Mouse (Mus musculus) neural tube, embryonic 13.5 days (tissue): ENCODE measurements around the gene Odf4. TPM values are rescaled to one million over a fixed set of nuclear protein-coding genes. Genes with fewer than 3 reads are reported as not detected.
"Not testable (repeated sequence)": the region's sequence is repeated elsewhere in the genome, so short reads cannot be mapped to it uniquely, and the experiment has no call there.

ENCODE experiments used
- ATAC-seq: fragments of 200-750 bp; cut with Nextera tagmentation; 2 replicates; pipeline ENCODE4 v1.8.0; 2017; ENCODE audit warnings: low read depth, mild to moderate bottlenecking, moderate TSS enrichment, moderate library complexity
- H3K27ac ChIP-seq: fragments of 300-500 bp; sonication (generic); replicated peaks from 2 replicates; pipeline ENCODE4 v1.5.1; 2015; ENCODE audit warnings: moderate library complexity, mild to moderate bottlenecking, inconsistent platforms
- H3K27me3 ChIP-seq: fragments of 300-500 bp; sonication (generic); 2 replicates; pipeline ENCODE4 v1.6.1; 2015; ENCODE audit warnings: mild to moderate bottlenecking, inconsistent platforms
- H3K36me3 ChIP-seq: fragments of 300-500 bp; sonication (generic); 2 replicates; pipeline ENCODE4 v1.6.1; 2015; ENCODE audit warnings: mild to moderate bottlenecking, inconsistent platforms
- H3K4me1 ChIP-seq: fragments of 300-500 bp; sonication (generic); replicated peaks from 2 replicates; pipeline ENCODE4 v1.6.1; 2015; ENCODE audit warnings: inconsistent platforms
- H3K4me2 ChIP-seq: fragments of 300-500 bp; sonication (generic); 2 replicates; pipeline ENCODE4 v1.6.1; 2015; ENCODE audit warnings: inconsistent platforms, mild to moderate bottlenecking, moderate library complexity
- H3K4me3 ChIP-seq: fragments of 300-500 bp; sonication (generic); 2 replicates; pipeline ENCODE4 v1.5.1; 2015; ENCODE audit warnings: mild to moderate bottlenecking, inconsistent platforms
- H3K9ac ChIP-seq: fragments of 300-500 bp; sonication (generic); 2 replicates; pipeline ENCODE4 v1.6.1; 2015; ENCODE audit warnings: moderate library complexity, mild to moderate bottlenecking, inconsistent platforms
- H3K9me3 ChIP-seq: fragments of 300-500 bp; sonication (generic); 2 replicates; pipeline ENCODE4 v1.6.1; 2016; ENCODE audit warnings: inconsistent platforms
- WGBS: fragments of 180-500 bp; shearing (Covaris S2); methylation state at CpG from one replicate; pipeline ENCODE4 v1.1.7; 2015; 5-methylcytosine and 5-hydroxymethylcytosine counted together
- polyA plus RNA-seq: library from polyadenylated mRNA; unstranded; fragments of >200 nt; fragmentation: Nextera tagmentation; extraction: Ambion mirVana; gene quantifications from 2 replicates; pipeline ENCODE4 v1.2.1, GENCODE M21; 2015

Gene Odf4
- polyA plus RNA-seq, 1 experiment from 2014 or later = 0.40 TPM

DNA sequence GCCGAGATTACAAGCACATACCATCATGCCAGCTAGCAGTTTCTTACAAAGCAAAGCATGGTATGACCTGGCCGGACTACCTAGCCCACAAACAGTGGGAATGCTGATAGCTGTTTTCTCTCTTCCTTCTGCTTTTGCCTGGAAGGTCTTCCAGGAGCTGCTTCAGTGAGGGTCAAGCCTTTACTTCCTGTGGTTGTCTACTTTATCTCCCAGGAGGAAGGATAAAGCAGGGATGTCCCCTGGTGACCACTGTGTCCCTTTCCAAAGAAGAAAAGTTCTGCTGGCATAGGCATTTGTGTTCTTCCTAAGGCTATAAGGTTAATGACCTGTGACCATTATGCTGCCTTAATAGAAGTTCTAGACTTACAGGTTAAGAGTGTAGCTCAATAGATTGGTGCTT lies 36.5 kb upstream of the Odf4 start:
- 75% methylated on average over 2 of the region's 2 CpGs for WGBS
- ATAC-seq = no peak
- Histone ChIP-seq H3K9ac (no peak overlapping the region), H3K27me3 (0 out of 2 replicates have a peak, but pooled peaks cover 3% of the 10 kb centered on the region), H3K36me3 (no peaks in the 10 kb centered on the region), H3K4me3 (no peak overlapping the region), H3K4me1 (peaks cover 10% of the 10 kb centered on the region), H3K4me2 (no peak overlapping the region), H3K9me3 (no peaks in the 10 kb centered on the region), H3K27ac (no peak overlapping the region)

GRCm38 (mm10) chr11:68962159-68962558 lies 35.3 kb upstream of the Odf4 start:
- H3K36me3 ChIP-seq, H3K9me3 ChIP-seq, H3K27me3 ChIP-seq, H3K4me2 ChIP-seq, H3K4me1 ChIP-seq, H3K27ac ChIP-seq, H3K4me3 ChIP-seq, ATAC-seq, H3K9ac ChIP-seq: not testable (repeated sequence)
- WGBS = 27% methylated on average over 11 of the region's 11 CpGs

DNA sequence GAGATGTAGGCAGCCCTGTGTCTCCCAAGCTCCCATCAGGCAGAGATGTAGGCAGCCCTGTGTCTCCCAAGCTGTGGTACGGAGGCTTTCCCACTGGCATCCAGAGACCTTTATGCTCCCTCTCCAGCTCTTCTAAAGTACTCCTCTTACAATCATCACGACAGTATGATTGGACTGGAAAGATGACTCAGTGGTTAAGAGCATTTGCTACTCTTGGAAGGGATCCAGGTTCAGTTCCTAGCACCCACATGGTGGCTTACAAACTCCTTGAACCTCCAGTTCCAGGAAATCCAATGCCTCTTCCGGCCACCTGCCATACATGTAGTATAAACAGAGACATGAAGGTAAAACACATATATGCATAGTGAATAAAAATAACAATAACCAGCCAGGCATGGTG lies 34.7 kb upstream of the Odf4 start:
- Histone ChIP-seq H3K36me3 (no peaks in the 10 kb centered on the region), H3K4me3 (no peak overlapping the region), H3K9me3 (no peaks in the 10 kb centered on the region), H3K27me3 (peaks cover 14% of the 10 kb centered on the region), H3K4me1 (no peaks in the 10 kb centered on the region), H3K9ac (no peak overlapping the region), H3K27ac (no peak overlapping the region), H3K4me2 (no peak overlapping the region)
- ATAC-seq = no peak
- 72% methylated on average over 3 of the region's 3 CpGs for WGBS

DNA sequence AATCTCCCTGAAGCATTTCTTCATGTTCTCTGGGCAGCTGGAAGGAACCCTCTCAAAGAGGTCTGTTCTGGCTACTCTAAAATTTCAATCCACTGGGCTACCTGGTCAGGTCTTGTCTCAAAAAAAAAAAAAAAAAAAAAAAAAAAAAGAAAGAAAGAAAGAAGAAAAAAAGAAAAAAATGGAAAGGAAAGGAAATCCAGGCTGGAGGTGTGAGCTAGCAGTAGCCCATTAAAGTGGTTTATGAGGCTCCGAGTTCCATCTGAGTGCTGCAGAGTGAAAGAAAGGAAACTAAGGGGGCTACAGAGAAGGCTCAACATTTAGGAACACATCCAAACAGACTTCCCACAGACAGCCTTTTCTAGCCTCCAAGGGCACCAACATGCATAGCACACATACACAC lies 31.1 kb upstream of the Odf4 start:
- Histone ChIP-seq H3K4me1 (peaks cover 17% of the 10 kb centered on the region), H3K27ac (no peak overlapping the region), H3K27me3 (peaks cover 46% of the 10 kb centered on the region), H3K9me3 (no peaks in the 10 kb centered on the region), H3K9ac (no peak overlapping the region), H3K4me2 (no peak overlapping the region), H3K36me3 (no peaks in the 10 kb centered on the region), H3K4me3 (no peak overlapping the region)
- WGBS = 78% methylated on average over 1 of the region's 1 CpGs
- no peak for ATAC-seq

DNA sequence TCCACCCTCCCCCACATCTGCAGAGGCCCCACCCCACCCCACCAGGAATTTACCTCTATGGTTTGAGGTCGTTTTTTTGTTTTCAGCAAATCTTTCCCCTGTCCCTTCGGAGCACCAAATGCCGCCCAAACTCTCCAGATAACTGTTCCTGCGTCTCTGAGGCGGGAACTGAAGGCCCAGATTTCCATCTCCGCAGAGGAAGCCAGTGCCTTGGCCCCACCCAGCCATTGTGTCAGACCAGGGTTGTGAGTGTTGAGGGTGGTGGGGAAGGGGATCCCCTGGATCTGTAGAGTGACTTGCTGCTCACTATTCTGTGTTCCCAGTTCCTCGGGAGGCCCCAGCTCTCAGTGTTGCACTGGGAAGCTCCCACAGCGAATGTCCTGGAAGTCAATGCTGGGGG lies 30.4 kb upstream of the Odf4 start, which contains the start of gene Arhgef15:
Gene Arhgef15 (minus strand): TSS at position 173 of the 400 bp plus-strand sequence.
- no peak for ATAC-seq
- Histone ChIP-seq H3K27ac (0 out of 2 replicates have a peak within 1 kb of the TSS, but pooled peaks have one; percentile 9), H3K9me3 (no peaks in the 10 kb centered on the region), H3K27me3 (peaks cover 50% of the 10 kb centered on the region), H3K4me3 (peak within 1 kb of the TSS; percentile 15), H3K4me2 (peak within 1 kb of the TSS; percentile 21; the same call in 1 of the 2 replicates), H3K4me1 (peaks cover 17% of the 10 kb centered on the region), H3K36me3 (no peaks in the 10 kb centered on the region), H3K9ac (0 out of 2 replicates have a peak within 1 kb of the TSS, but pooled peaks have one; percentile 38)
- WGBS = 40% methylated on average over 8 of the region's 8 CpGs

DNA sequence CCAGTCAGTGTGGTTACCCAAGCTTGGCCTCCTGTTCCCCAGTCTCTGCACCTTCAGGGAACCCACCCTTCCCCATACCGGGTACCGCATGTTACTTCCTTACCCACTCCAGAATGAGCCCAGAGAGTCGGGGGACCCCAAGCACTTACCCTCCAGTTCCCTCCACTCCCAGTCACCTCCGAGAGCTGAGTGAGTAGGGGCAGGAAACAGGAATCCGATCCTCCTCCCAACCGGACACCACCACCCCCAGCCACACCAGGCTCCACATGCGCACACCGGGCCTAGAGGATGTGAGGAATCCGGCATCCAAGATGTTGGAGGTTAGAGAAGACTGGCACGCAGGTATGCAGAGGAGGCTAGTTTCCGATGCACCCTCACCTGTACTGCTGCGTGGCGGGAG lies 29.8 kb upstream of the Odf4 start:
- peak overlapping the region; percentile 21; the same call in 1 of the 2 replicates for H3K4me2 ChIP-seq
- peaks cover 55% of the 10 kb centered on the region for H3K27me3 ChIP-seq
- 31% methylated on average over 13 of the region's 13 CpGs for WGBS
- H3K9me3 ChIP-seq = no peaks in the 10 kb centered on the region
- H3K4me1 ChIP-seq = peaks cover 17% of the 10 kb centered on the region
- ATAC-seq = no peak
- no peaks in the 10 kb centered on the region for H3K36me3 ChIP-seq
- 0 out of 2 replicates have a peak overlapping the region, but pooled peaks have one; percentile 9 for H3K27ac ChIP-seq
- H3K4me3 ChIP-seq = peak overlapping the region; percentile 15
- 0 out of 2 replicates have a peak overlapping the region, but pooled peaks have one; percentile 38 for H3K9ac ChIP-seq

DNA sequence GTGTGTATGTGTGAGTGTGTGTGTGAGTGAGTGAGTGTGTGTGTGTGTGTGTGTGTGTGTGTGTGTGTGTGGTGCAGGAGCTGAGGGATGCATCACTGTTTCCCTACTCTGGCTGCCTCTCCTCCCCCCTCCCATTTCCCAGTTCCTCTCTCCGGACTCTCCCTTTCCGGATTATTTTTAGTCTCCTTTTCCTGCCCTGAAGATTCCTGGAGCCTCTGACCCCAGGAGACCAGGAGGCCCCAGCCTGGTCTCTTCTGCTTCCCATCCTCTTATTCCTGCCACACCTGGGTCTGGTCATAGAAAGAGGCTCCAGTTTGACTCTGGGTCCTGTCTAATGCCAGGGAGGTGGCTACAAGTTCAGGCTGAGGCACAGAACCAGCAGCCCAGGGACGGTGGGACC lies 29.2 kb upstream of the Odf4 start:
- ATAC-seq = no peak
- H3K27ac ChIP-seq = 0 out of 2 replicates have a peak overlapping the region, but pooled peaks have one; percentile 9
- H3K36me3 ChIP-seq = no peaks in the 10 kb centered on the region
- WGBS = 61% methylated on average over 3 of the region's 3 CpGs
- peaks cover 61% of the 10 kb centered on the region for H3K27me3 ChIP-seq
- H3K9me3 ChIP-seq = no peaks in the 10 kb centered on the region
- H3K4me1 ChIP-seq = peaks cover 17% of the 10 kb centered on the region
- peak overlapping the region; percentile 15; the same call in 1 of the 2 replicates for H3K4me3 ChIP-seq
- H3K9ac ChIP-seq = peak overlapping the region; percentile 38; the same call in 1 of the 2 replicates
- H3K4me2 ChIP-seq = peak overlapping the region; percentile 21; the same call in 1 of the 2 replicates

- Histone ChIP-seq H3K4me2 (peak overlapping the region; percentile 60), H3K27me3 (peaks cover 65% of the 10 kb centered on the region), H3K9me3 (no peaks in the 10 kb centered on the region), H3K4me3 (0 out of 2 replicates have a peak overlapping the region, but pooled peaks have one; percentile 33), H3K4me1 (peaks cover 17% of the 10 kb centered on the region), H3K36me3 (no peaks in the 10 kb centered on the region), H3K9ac (peak overlapping the region; percentile 62), H3K27ac (no peak overlapping the region)
- peak; percentile 65; the same call in 1 of the 2 replicates for ATAC-seq
- WGBS = 74% methylated on average over 5 of the region's 5 CpGs
Measured at GRCm38 (mm10) chr11:68955473-68955872, 28.6 kb upstream of the Odf4 start.

DNA sequence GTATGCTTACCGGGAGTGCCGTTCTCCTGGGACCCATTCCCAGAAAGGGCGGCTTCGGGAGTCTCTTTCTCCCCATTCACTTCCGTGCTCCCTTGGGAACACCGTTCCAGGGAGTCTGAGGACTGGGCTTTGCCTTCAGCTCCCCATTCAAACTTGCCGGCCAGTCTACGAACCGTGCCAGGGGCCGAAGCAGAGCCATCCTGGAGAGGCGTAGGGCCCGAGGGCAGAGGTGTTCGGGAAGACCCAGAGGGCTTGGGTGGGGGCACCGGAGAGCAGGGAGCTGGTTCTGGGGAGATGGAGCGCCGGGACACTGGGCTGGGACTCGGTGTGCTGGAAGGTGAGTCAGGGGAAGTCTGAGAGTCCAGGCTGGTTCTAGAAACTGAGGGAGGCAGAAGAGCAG lies 27.5 kb upstream of the Odf4 start:
- Histone ChIP-seq H3K4me1 (peaks cover 17% of the 10 kb centered on the region), H3K27ac (no peak overlapping the region), H3K4me2 (peak overlapping the region; percentile 60), H3K9me3 (no peaks in the 10 kb centered on the region), H3K36me3 (no peaks in the 10 kb centered on the region), H3K27me3 (peaks cover 70% of the 10 kb centered on the region), H3K4me3 (peak overlapping the region; percentile 33), H3K9ac (peak overlapping the region; percentile 62)
- ATAC-seq = 0 out of 2 replicates have a peak, but pooled peaks have one; percentile 29
- under 1% methylated on average over 17 of the region's 17 CpGs for WGBS

- 5% methylated on average over 13 of the region's 13 CpGs for WGBS
Measured at GRCm38 (mm10) chr11:68953903-68954302, 27.0 kb upstream of the Odf4 start.

GRCm38 (mm10) chr11:68947542-68947993 lies 20.7 kb upstream of the Odf4 start:
- peaks cover 13% of the 10 kb centered on the region; the same call in 1 of the 2 replicates for H3K36me3 ChIP-seq
- peak; percentile 86 for ATAC-seq
- H3K9me3 ChIP-seq = no peaks in the 10 kb centered on the region
- peak overlapping the region; percentile 73 for H3K9ac ChIP-seq
- peak overlapping the region; percentile 83 for H3K27ac ChIP-seq
- H3K4me3 ChIP-seq = peak overlapping the region; percentile 41
- H3K4me2 ChIP-seq = peak overlapping the region; percentile 54
- H3K27me3 ChIP-seq = peaks cover 35% of the 10 kb centered on the region
- peaks cover 13% of the 10 kb centered on the region for H3K4me1 ChIP-seq
- WGBS = 11% methylated on average over 12 of the region's 12 CpGs

More at GRCm38 (mm10) chr11:68953903-68954302, 27.0 kb upstream of the Odf4 start:
- Histone ChIP-seq H3K4me3 (peak overlapping the region; percentile 33), H3K36me3 (no peaks in the 10 kb centered on the region), H3K9me3 (no peaks in the 10 kb centered on the region), H3K4me1 (peaks cover 17% of the 10 kb centered on the region), H3K9ac (no peak overlapping the region; the same call in 1 of the 2 replicates), H3K4me2 (peak overlapping the region; percentile 60), H3K27ac (no peak overlapping the region), H3K27me3 (peaks cover 70% of the 10 kb centered on the region)
- no peak for ATAC-seq

DNA sequence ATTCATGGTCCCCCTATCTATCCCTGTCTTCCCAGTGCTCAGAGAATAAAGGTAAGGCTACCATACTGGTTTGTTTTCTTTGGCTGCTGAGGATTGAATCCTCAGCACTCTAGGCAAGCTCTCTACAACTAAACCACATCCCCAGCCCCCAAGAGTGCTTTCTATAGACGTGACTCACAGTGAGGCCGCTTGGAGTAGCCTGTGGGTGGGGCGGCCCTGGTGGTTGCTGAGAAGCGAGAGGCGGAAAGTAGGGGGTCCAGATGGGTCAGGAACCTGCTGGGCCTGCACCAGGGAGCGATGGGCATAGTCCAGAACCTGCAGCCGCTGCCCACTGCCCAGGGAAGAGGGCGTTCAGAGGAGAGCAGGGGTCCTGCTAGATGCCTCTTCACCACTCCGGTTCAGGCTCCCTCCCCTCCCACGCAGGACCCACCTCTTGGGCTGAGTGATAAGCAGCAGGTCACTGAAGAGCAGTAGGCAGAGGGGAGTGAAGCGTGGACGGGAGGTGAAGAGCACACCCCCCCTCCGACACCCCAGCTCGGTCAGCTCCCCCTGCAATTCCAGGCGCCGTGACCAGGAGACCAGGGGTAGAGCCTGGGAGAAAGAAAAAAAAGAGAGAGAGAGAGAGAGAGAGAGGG lies 20.0 kb upstream of the Odf4 start:
- Histone ChIP-seq H3K27ac (peak overlapping the region; percentile 83), H3K36me3 (peaks cover 13% of the 10 kb centered on the region; the same call in 1 of the 2 replicates), H3K9ac (peak overlapping the region; percentile 73), H3K4me3 (peak overlapping the region; percentile 41), H3K9me3 (no peaks in the 10 kb centered on the region), H3K4me1 (peaks cover 13% of the 10 kb centered on the region), H3K27me3 (peaks cover 31% of the 10 kb centered on the region), H3K4me2 (peak overlapping the region; percentile 54)
- ATAC-seq = peak; percentile 63
- WGBS = 9% methylated on average over 15 of the region's 16 CpGs
